ENCODE assay signal across 21 mouse cellular contexts in the genomic region with DNA sequence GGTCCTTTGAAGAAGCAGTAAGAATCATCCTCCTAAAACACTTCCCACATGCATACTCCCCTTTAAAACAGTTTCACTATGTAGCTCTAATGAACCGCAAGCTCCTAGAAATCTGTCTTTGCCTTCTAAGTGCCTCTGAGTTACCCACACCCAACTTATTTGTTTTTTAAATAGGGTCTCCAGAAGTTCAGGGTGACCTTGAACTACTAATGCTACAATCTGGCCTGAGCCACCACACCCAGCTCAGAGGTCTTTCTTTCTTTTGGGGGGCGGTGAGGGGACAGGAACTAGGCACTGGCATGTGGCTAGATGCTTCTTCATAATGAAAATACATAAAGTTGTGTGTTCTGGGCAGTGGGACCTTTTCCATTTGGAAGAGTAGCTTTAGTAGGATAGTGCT. TPM values are rescaled to one million over a fixed set of nuclear protein-coding genes. Genes with fewer than 3 reads are reported as not detected.
DNase-seq lines count a peak whose midpoint lies in the region; TF ChIP-seq lines count a peak whose summit lies in the region.
"Had no signal": no experiment of that assay in that cellular context is flagged by ENCODE, and none has a peak within 500 bp of the region (broad histone marks: within the 10 kb centered on the region; RNA-seq: fewer than 3 reads in every experiment).

No protein-coding gene starts in this region.

- peaks cover 89% of the 10 kb centered on the region for H3K4me1 ChIP-seq in E14TG2a.4 (replicated peaks; ENCODE audit: low read depth, low read length)
- peaks cover 4% of the 10 kb centered on the region for H3K4me1 ChIP-seq in ES-Bruce4 (ENCODE audit: control insufficient read depth, insufficient read depth, low read length)
- peaks cover 2 to 12% of the 10 kb centered on the region in 2 experiments; a peak in 2 of 4 replicates for H3K4me1 ChIP-seq in ES-E14 (ENCODE audit: control insufficient read depth in 2 of 2, insufficient read depth in 2 of 2, low read length in 2 of 2, poor library complexity in 1 of 2)
- H3K4me1 ChIP-seq: embryonic facial prominence, embryonic 10.5 days; embryonic facial prominence, embryonic 12.5 days; forebrain, embryonic 13.5 days; forebrain, embryonic 15.5 days had no signal

- no peak for TF ChIP-seq EP300 in ES-Bruce4 (IDR thresholded peaks at IDR 0.05; ENCODE audit: insufficient read depth, low read depth, low read length)

- no peak for TF ChIP-seq POLR2A in ES-Bruce4 (IDR thresholded peaks at IDR 0.05; ENCODE audit: insufficient read depth, low read length)

- H3K27ac ChIP-seq in ES-Bruce4 (ENCODE audit: insufficient read depth, low read length) (peak overlapping the region; percentile 93), ES-E14 (ENCODE audit: insufficient read depth, low read depth, low read length, poor library complexity, severe bottlenecking) (peak overlapping the region; percentile 87; the same call in 1 of the 2 replicates)
- H3K27ac ChIP-seq: embryonic facial prominence, embryonic 10.5 days; embryonic facial prominence, embryonic 12.5 days; forebrain, embryonic 13.5 days; forebrain, embryonic 15.5 days had no signal

- DNase-seq in ES-E14 (ENCODE audit: low read depth, low spot score) = no peak
- peak; percentile 38 for DNase-seq in ZHBTc4 (ENCODE audit: low read depth, low spot score)
- no peak for DNase-seq in kidney, postnatal 36 days
- DNase-seq in spleen, adult 18-20 months = no peak
- DNase-seq in ovary, postnatal 36 days (ENCODE audit: low spot score) = no peak
- DNase-seq: adrenal gland, adult 8-10 months; adrenal gland, postnatal 14 days; adrenal gland, postnatal 36 days; cerebellum, adult 11-12 months; cerebellum, adult 8-10 months; cerebellum, adult 9-11 months; cerebellum, postnatal 25 days; forebrain, postnatal 0 days had no signal

- TF ChIP-seq CTCF in E14TG2a.4 (conservative IDR thresholded peaks at IDR 0.05; ENCODE audit: low read length) = no peak
- no peak for TF ChIP-seq CTCF in ES-Bruce4 (IDR thresholded peaks at IDR 0.05; ENCODE audit: low read depth, low read length)

- in situ Hi-C loops in ES-E14 (cut with MboI; ENCODE audit: low sequenced_read_pairs in 2 of 2, unreplicated experiment in 2 of 2) = no loop called here

- H3K4me3 ChIP-seq in E14TG2a.4 (replicated peaks; ENCODE audit: low read length) = peak overlapping the region; percentile 48; the same call in 1 of the 2 replicates
- H3K4me3 ChIP-seq in ES-Bruce4 (ENCODE audit: low read depth, low read length) = no peak overlapping the region
- H3K4me3 ChIP-seq in ES-E14 (ENCODE audit: insufficient read depth in 1 of 2, low read depth in 1 of 2, low read length in 2 of 2, poor library complexity in 1 of 2, severe bottlenecking in 1 of 2) = no peak overlapping the region
- H3K4me3 ChIP-seq: embryonic facial prominence, embryonic 10.5 days; embryonic facial prominence, embryonic 12.5 days; forebrain, embryonic 13.5 days; forebrain, embryonic 15.5 days had no signal

- H3K9me3 ChIP-seq in E14TG2a.4 (ENCODE audit: low read length) (no peaks in the 10 kb centered on the region), ES-Bruce4 (replicated peaks; ENCODE audit: control insufficient read depth, insufficient read depth, low read length, poor library complexity, severe bottlenecking) (0 out of 2 replicates have a peak, but pooled peaks cover 3% of the 10 kb centered on the region), ES-E14 (ENCODE audit: control insufficient read depth, insufficient read depth, low read depth, low read length) (no peaks in the 10 kb centered on the region)
- H3K9me3 ChIP-seq: embryonic facial prominence, embryonic 10.5 days; embryonic facial prominence, embryonic 12.5 days; forebrain, embryonic 13.5 days; forebrain, embryonic 15.5 days had no signal

- H3K27me3 ChIP-seq in E14TG2a.4 (ENCODE audit: insufficient read depth, low read length) (no peaks in the 10 kb centered on the region), ES-Bruce4 (ENCODE audit: control insufficient read depth, insufficient read depth, low read length, poor library complexity, severe bottlenecking) (no peaks in the 10 kb centered on the region)
- H3K27me3 ChIP-seq: forebrain, embryonic 13.5 days; forebrain, embryonic 15.5 days had no signal

- H3K9ac ChIP-seq in ES-Bruce4 (ENCODE audit: low read depth, poor library complexity, severe bottlenecking) (no peak overlapping the region), ES-E14 (ENCODE audit: insufficient read depth, low read depth, low read length, poor library complexity, severe bottlenecking) (peak overlapping the region; percentile 16; the same call in 1 of the 2 replicates)
- H3K9ac ChIP-seq: embryonic facial prominence, embryonic 12.5 days; forebrain, embryonic 13.5 days; forebrain, embryonic 15.5 days; forebrain, postnatal 0 days had no signal

- peaks cover 55% of the 10 kb centered on the region for H3K36me3 ChIP-seq in E14TG2a.4 (ENCODE audit: insufficient read depth, low read length)
- peaks cover 17% of the 10 kb centered on the region for H3K36me3 ChIP-seq in ES-Bruce4 (ENCODE audit: control insufficient read depth, insufficient read depth, low read length, poor library complexity, severe bottlenecking)
- H3K36me3 ChIP-seq in ES-E14 (ENCODE audit: control insufficient read depth, insufficient read depth, low read length, poor library complexity, severe bottlenecking) = peaks cover 38% of the 10 kb centered on the region
- H3K36me3 ChIP-seq: embryonic facial prominence, embryonic 12.5 days had no signal

TF ChIP-seq in ES-E14, 5 proteins besides CTCF, POLR2A, EP300 and RAD21:
- TF ChIP-seq ZC3H11A (IDR thresholded peaks at IDR 0.05; ENCODE audit: borderline replicate concordance, low read depth, low read length) = no peak
- TF ChIP-seq ZNF384 (IDR thresholded peaks at IDR 0.05; ENCODE audit: low read depth, low read length) = no peak
- no peak for TF ChIP-seq HCFC1 (IDR thresholded peaks at IDR 0.05; ENCODE audit: borderline replicate concordance, insufficient read depth, low read length)
- TF ChIP-seq CHD2 (IDR thresholded peaks at IDR 0.05; ENCODE audit: low read depth, low read length) = no peak
- no peak for TF ChIP-seq MAFK (IDR thresholded peaks at IDR 0.05; ENCODE audit: insufficient read depth, low read depth, low read length)

RNA-seq across cellular contexts. Expression of gene Ssr4, which starts 10.7 kb away (rescaled TPM):
- polyA plus RNA-seq in ES-Bruce4 (2011; ENCODE audit: insufficient read depth, insufficient read length, low read depth, missing spikeins) = 108 and 132 TPM in 2 replicates
- total RNA-seq in ES-E14 (2012; rRNA removed) = 290 and 294 TPM in 2 replicates

RNA-seq across cellular contexts. Expression of gene Idh3g, which starts 10.8 kb away (rescaled TPM):
- polyA plus RNA-seq in ES-Bruce4 (2011; ENCODE audit: insufficient read depth, insufficient read length, low read depth, missing spikeins) = 147 and 151 TPM in 2 replicates
- total RNA-seq in ES-E14 (2012; rRNA removed) = 169 and 194 TPM in 2 replicates

RNA-seq across cellular contexts. Expression of gene Srpk3, which starts 23.3 kb away (rescaled TPM):
- not detected in 2 replicates for polyA plus RNA-seq in ES-Bruce4 (2011; ENCODE audit: insufficient read depth, insufficient read length, low read depth, missing spikeins)
- 1.2 and 1.5 TPM in 2 replicates for total RNA-seq in ES-E14 (2012; rRNA removed)

RNA-seq across cellular contexts. Expression of gene Pdzd4, which starts 27.3 kb away (rescaled TPM):
- 22.0 and 24.1 TPM in 2 replicates for polyA plus RNA-seq in ES-Bruce4 (2011; ENCODE audit: insufficient read depth, insufficient read length, low read depth, missing spikeins)
- total RNA-seq in ES-E14 (2012; rRNA removed) = 55.2 and 97.6 TPM in 2 replicates

RNA-seq across cellular contexts. Expression of gene Plxnb3, which starts 40.6 kb away (rescaled TPM):
- not detected in 2 replicates for polyA plus RNA-seq in ES-Bruce4 (2011; ENCODE audit: insufficient read depth, insufficient read length, low read depth, missing spikeins)
- 0.27 and 0.32 TPM in 2 replicates for total RNA-seq in ES-E14 (2012; rRNA removed)
- total RNA-seq: MEL had no signal
- polyA plus RNA-seq: activated CD4-positive, CD25-positive, alpha-beta regulatory T cell, adult 4 months had no signal
